Mouse (Mus musculus): ENCODE measurements around the gene Galc. TPM values are rescaled to one million over a fixed set of nuclear protein-coding genes. Genes with fewer than 3 reads are reported as not detected.

Galc gene
- polyA plus RNA-seq, 1 experiment from 2014 or later = 14.6 TPM

DNA sequence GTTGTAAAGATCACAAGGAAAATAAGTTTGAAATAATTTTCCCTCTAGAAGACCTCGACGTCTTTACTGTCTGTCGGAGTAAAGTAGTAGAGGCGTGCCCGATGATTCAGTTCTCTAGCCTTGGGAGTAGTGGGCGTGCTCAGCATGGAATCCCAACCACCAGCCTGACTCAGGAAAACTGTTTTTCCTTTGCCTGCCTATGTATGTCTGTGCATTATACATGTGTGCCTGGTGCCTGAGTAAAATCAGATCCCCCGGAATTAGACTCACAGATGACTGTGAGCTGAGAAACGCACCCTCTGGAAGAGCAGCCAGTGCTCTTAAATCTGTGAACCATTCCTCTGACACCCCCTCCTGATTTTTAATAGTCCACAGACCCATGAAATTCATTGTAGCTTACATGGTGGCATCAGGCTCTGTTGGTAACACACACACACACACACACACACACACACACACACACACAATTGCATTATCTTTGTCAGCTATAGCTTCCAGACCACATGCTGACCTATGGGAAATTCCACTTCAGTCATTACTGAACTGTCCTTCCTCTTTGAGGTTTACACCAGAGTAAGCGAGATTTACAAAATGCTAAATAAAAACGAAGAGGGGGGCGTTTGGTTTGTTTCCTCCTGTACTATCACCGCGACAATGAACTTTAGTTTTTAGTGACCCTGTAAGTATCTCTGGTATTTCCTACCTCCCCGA is 23.7 kb upstream of the Galc start:
- H3K9me3 ChIP-seq (ENCODE audit: low read length) = no peaks in the 10 kb centered on the region
- WGBS = 73% methylated on average over 14 of the region's 14 CpGs
- no peak for ATAC-seq (ENCODE audit: low FRiP score, low TSS enrichment)
- H3K9ac ChIP-seq (replicated peaks; ENCODE audit: low read length) = no peak overlapping the region
- no peaks in the 10 kb centered on the region for H3K4me1 ChIP-seq (ENCODE audit: insufficient read depth, low read length)
- H3K27ac ChIP-seq (ENCODE audit: low read length) = no peak overlapping the region
- no peaks in the 10 kb centered on the region for H3K27me3 ChIP-seq (ENCODE audit: insufficient read depth, low read length)
- H3K4me2 ChIP-seq (replicated peaks; ENCODE audit: low read depth, low read length) = no peak overlapping the region
- H3K4me3 ChIP-seq (ENCODE audit: low read length) = no peak overlapping the region
- no peaks in the 10 kb centered on the region for H3K36me3 ChIP-seq (ENCODE audit: insufficient read depth, low read length)

DNA sequence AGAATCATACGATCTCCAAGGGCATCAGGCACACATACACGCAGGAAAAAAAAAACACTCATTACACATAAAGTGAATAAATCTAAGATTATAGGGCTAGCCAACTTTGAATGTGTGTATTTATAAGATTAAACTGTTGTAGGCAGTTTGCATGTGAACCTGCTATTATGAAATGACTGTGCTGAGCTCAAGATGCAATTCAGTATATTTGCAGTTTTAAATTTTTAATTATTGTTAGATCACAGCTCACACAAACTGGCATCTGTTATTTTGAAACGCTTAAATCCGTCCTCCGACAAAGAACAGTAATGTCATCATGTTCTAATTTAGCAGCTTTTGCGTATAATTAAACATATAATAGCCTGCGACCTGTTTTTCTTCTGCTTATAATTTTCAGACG is 21.7 kb upstream of the Galc start:
- H3K9me3 ChIP-seq (ENCODE audit: low read length) = no peaks in the 10 kb centered on the region
- H3K27ac ChIP-seq (ENCODE audit: low read length) = no peak overlapping the region
- H3K27me3 ChIP-seq (ENCODE audit: insufficient read depth, low read length) = no peaks in the 10 kb centered on the region
- H3K4me2 ChIP-seq (replicated peaks; ENCODE audit: low read depth, low read length) = no peak overlapping the region
- ATAC-seq (ENCODE audit: low FRiP score, low TSS enrichment) = no peak
- H3K9ac ChIP-seq (replicated peaks; ENCODE audit: low read length) = no peak overlapping the region
- no peak overlapping the region for H3K4me3 ChIP-seq (ENCODE audit: low read length)
- WGBS = 79% methylated on average over 8 of the region's 8 CpGs
- no peaks in the 10 kb centered on the region for H3K4me1 ChIP-seq (ENCODE audit: insufficient read depth, low read length)
- no peaks in the 10 kb centered on the region for H3K36me3 ChIP-seq (ENCODE audit: insufficient read depth, low read length)

DNA sequence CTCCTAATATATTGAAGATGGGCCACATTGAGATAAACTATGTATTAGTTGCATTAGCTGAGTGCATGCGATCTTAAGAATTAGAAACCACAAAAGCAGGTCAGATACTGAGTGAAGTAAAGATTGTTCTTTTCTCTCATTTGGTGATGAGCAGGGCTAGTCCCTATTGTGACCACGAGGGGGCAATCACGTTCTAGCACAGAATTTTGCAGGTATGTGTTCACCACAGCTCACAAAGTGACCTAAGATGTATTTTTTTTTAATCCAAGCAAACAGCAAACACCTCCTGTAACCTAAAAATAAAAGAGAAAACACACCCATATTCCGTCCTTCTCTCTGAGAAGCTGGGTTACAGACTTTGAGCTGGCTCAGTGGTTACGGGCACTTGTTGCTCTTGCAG is 21.3 kb upstream of the Galc start:
- H3K4me2 ChIP-seq (replicated peaks; ENCODE audit: low read depth, low read length) = no peak overlapping the region
- no peak overlapping the region for H3K9ac ChIP-seq (replicated peaks; ENCODE audit: low read length)
- H3K27me3 ChIP-seq (ENCODE audit: insufficient read depth, low read length) = no peaks in the 10 kb centered on the region
- no peak overlapping the region for H3K4me3 ChIP-seq (ENCODE audit: low read length)
- H3K36me3 ChIP-seq (ENCODE audit: insufficient read depth, low read length) = no peaks in the 10 kb centered on the region
- 32% methylated on average over 5 of the region's 5 CpGs for WGBS
- ATAC-seq (ENCODE audit: low FRiP score, low TSS enrichment) = no peak
- no peak overlapping the region for H3K27ac ChIP-seq (ENCODE audit: low read length)
- H3K4me1 ChIP-seq (ENCODE audit: insufficient read depth, low read length) = no peaks in the 10 kb centered on the region
- H3K9me3 ChIP-seq (ENCODE audit: low read length) = no peaks in the 10 kb centered on the region

DNA sequence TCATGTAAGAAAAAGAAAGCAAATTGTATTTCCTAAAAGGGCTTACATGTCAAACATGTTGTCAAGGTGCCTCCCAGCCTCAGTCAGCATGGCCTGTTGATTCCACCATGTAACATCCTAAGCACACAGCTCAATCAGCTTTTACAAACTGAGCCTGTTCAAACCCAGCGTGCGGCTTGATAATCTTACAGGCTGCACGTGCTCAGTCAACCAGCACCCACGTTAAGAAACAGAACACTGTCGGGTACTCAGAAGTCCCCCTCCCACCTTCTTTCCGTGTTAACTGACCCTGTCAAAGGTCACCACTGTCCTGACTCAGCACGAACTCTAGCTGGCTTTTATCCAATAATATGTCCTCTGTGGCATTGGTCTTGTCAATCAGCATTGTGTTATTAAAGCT is 13.2 kb upstream of the Galc start:
- no peaks in the 10 kb centered on the region for H3K36me3 ChIP-seq (ENCODE audit: insufficient read depth, low read length)
- ATAC-seq (ENCODE audit: low FRiP score, low TSS enrichment) = no peak
- no peaks in the 10 kb centered on the region for H3K27me3 ChIP-seq (ENCODE audit: insufficient read depth, low read length)
- 0 out of 2 replicates have a peak, but pooled peaks cover 4% of the 10 kb centered on the region for H3K4me1 ChIP-seq (ENCODE audit: insufficient read depth, low read length)
- no peak overlapping the region for H3K27ac ChIP-seq (ENCODE audit: low read length)
- H3K4me2 ChIP-seq (replicated peaks; ENCODE audit: low read depth, low read length) = no peak overlapping the region
- H3K9me3 ChIP-seq (ENCODE audit: low read length) = no peaks in the 10 kb centered on the region
- H3K4me3 ChIP-seq (ENCODE audit: low read length) = no peak overlapping the region
- H3K9ac ChIP-seq (replicated peaks; ENCODE audit: low read length) = no peak overlapping the region
- 37% methylated on average over 7 of the region's 7 CpGs for WGBS

DNA sequence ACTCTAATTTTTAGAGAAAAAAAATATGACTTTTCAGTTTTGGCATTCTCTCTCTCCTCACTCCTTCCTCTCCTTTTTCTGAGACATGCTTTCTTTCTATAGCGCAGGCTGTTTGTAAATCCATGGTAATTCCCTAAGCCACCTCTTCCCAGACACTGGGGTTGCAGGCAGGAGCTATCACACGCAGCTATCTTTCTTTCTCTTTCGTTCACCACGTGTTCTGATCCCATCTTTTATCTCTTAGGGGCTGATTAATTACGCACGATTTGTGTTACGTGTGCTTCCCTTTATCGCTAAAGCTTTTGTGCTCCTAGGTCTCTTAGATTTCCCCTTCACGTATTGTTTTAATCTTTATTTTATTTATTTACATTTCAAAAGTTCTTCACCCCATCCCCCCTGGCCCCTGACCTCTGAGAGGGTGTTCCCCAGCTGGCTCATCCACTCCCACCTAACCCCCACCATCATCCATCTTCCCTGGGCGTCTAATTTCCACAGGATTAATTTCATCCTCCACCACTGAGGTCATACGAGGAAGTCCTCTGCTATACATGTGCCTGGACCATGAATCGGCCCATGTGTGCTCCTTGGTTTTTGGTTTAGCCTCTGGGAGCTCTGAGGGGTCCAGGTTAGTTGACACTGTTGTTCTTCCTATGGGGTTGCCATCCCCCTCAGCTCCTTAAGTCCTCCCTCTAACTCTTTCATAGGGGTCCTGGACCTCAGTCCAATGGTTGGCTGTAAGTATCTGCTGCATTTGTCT is 11.7 kb upstream of the Galc start:
- peak overlapping the region; percentile 26 for H3K4me2 ChIP-seq (replicated peaks; ENCODE audit: low read depth, low read length)

DNA sequence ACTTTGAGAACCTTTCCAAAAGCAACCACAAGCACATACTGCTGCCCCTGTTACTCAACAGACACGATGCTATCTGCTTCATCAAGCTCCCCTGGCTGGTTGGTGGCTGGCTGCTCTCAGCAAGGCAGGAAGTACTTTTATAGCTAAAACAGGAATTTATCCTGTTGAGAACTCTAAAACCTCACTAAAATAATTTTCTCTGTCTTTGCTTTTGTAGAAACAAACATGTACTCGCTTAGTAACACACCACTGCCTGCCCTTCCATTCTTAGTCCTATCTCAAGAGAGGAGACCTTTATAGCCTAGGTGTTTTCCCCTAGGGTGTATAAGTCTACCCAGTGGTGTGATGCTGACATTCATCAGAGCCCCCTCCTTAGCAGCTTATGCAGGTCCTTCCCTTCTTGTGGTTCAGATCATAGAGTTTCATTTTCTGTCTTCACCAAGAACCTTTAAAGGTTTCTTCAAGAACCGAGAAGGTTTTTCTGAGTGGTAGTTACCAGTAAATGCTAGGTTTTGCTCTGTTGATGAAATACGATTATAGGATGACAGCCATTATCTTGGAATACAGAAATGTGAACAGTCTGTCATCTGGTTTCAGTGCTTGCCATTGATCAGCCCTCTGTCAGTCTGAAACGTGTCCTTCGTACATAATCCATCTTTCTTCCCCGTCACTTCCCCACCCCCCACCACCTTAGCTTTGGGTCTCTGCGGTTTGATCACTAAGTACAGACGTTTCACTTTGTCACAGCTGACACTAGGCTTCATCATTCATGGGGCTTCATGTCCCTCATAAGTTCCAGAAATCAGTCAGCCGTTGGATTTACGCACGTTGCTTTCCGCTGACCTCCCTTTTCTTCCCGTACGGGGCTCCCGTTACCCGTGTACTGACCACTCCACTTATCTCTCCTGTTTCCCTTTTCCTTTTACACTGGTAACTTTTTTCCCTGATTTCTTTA is 10.8 kb upstream of the Galc start:
- H3K4me2 ChIP-seq (replicated peaks; ENCODE audit: low read depth, low read length) = peak overlapping the region; percentile 26
- no peak for ATAC-seq (ENCODE audit: low FRiP score, low TSS enrichment)
- H3K9me3 ChIP-seq (ENCODE audit: low read length) = no peaks in the 10 kb centered on the region
- 0 out of 2 replicates have a peak, but pooled peaks cover 4% of the 10 kb centered on the region for H3K4me1 ChIP-seq (ENCODE audit: insufficient read depth, low read length)
- no peaks in the 10 kb centered on the region for H3K27me3 ChIP-seq (ENCODE audit: insufficient read depth, low read length)
- peak overlapping the region; percentile 16; the same call in 1 of the 2 replicates for H3K4me3 ChIP-seq (ENCODE audit: low read length)
- no peaks in the 10 kb centered on the region for H3K36me3 ChIP-seq (ENCODE audit: insufficient read depth, low read length)
- H3K9ac ChIP-seq (replicated peaks; ENCODE audit: low read length) = no peak overlapping the region
- WGBS = 49% methylated on average over 17 of the region's 17 CpGs
- no peak overlapping the region for H3K27ac ChIP-seq (ENCODE audit: low read length)

More for the DNA sequence above, 11.7 kb upstream of the Galc start:
- no peak overlapping the region for H3K27ac ChIP-seq (ENCODE audit: low read length)
- WGBS = 41% methylated on average over 12 of the region's 12 CpGs
- no peaks in the 10 kb centered on the region for H3K9me3 ChIP-seq (ENCODE audit: low read length)
- H3K9ac ChIP-seq (replicated peaks; ENCODE audit: low read length) = no peak overlapping the region
- no peaks in the 10 kb centered on the region for H3K36me3 ChIP-seq (ENCODE audit: insufficient read depth, low read length)
- peak; percentile 51 for ATAC-seq (ENCODE audit: low FRiP score, low TSS enrichment)
- no peaks in the 10 kb centered on the region for H3K27me3 ChIP-seq (ENCODE audit: insufficient read depth, low read length)
- no peak overlapping the region for H3K4me3 ChIP-seq (ENCODE audit: low read length)
- H3K4me1 ChIP-seq (ENCODE audit: insufficient read depth, low read length) = 0 out of 2 replicates have a peak, but pooled peaks cover 4% of the 10 kb centered on the region

DNA sequence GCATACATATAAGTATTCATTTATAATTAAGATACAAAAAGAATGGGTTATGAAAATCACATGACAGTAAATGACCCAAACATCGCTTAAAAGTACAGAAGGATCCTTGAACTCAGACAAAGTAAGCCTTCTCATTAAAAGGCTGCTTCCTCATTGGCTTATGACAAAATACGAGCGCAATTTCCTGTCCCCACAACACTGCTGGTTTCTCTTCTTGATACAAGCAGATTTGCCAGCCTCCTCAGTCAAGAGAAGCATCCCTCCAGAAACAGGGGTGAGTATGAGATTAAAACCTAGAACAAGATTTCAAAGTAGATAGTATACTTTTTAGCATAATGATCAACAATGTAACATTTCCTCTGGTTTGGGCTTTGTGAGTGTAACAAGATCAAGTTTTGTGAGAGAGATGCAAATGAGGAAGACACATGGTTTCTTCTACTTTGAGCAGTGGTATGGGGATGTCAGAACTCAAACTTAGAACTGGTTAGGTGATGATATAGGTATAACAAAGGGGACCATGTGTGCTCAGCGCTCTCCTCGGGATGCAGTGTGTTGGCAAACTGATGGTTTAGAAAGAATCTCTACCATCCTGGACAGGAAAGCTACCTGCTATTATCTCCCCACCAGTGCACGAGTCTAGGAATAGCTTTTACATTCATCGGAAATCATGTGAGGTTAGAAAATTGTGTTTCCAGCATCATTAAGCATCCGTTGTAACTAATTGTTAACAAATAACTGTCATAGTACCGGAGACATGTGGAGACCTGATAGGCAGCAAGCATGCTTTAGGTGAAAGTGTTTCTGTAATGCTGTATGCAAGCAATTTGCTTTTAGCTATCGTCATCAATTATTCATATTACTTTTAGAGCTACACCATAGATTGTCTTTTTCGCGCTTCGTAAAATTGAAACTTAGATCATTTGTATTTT is 9.4 kb upstream of the Galc start, which contains the start of gene Gpr65:
Gene Gpr65 (plus strand): TSS at position 195 of the 929 bp plus-strand sequence.
- Histone ChIP-seq H3K27ac (ENCODE audit: low read length) (no peak within 1 kb of the TSS), H3K4me1 (ENCODE audit: insufficient read depth, low read length) (0 out of 2 replicates have a peak, but pooled peaks cover 4% of the 10 kb centered on the region), H3K9me3 (ENCODE audit: low read length) (no peaks in the 10 kb centered on the region), H3K4me2 (replicated peaks; ENCODE audit: low read depth, low read length) (no peak within 1 kb of the TSS), H3K9ac (replicated peaks; ENCODE audit: low read length) (no peak within 1 kb of the TSS), H3K36me3 (ENCODE audit: insufficient read depth, low read length) (no peaks in the 10 kb centered on the region), H3K27me3 (ENCODE audit: insufficient read depth, low read length) (no peaks in the 10 kb centered on the region), H3K4me3 (ENCODE audit: low read length) (no peak within 1 kb of the TSS)
- ATAC-seq (ENCODE audit: low FRiP score, low TSS enrichment) = no peak
- 92% methylated on average over 13 of the region's 13 CpGs for WGBS

DNA sequence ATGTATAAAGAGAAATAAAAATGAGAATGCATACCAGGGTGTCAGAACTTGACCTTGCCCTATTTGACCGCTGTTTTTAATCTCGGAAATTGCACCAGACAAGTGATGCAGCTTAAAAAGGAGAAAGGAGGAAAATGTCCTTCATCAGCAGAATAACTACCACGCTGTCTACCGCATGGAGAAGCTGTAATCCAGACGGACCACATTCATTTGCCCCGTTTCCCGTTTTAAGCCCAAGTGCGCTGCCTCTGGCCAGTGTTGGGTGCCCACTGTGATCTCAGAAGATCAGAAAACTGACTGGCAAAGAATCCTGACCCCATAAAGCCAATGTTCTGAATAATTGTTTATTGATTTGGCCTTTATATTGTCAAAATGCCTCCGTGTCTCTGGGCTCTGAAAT is 6.4 kb upstream of the Galc start:
- Histone ChIP-seq H3K36me3 (ENCODE audit: insufficient read depth, low read length) (no peaks in the 10 kb centered on the region), H3K9me3 (ENCODE audit: low read length) (no peaks in the 10 kb centered on the region), H3K27ac (ENCODE audit: low read length) (no peak overlapping the region), H3K9ac (replicated peaks; ENCODE audit: low read length) (no peak overlapping the region), H3K27me3 (ENCODE audit: insufficient read depth, low read length) (no peaks in the 10 kb centered on the region), H3K4me2 (replicated peaks; ENCODE audit: low read depth, low read length) (no peak overlapping the region), H3K4me1 (ENCODE audit: insufficient read depth, low read length) (0 out of 2 replicates have a peak, but pooled peaks cover 4% of the 10 kb centered on the region), H3K4me3 (ENCODE audit: low read length) (no peak overlapping the region)
- 85% methylated on average over 9 of the region's 9 CpGs for WGBS
- no peak for ATAC-seq (ENCODE audit: low FRiP score, low TSS enrichment)

DNA sequence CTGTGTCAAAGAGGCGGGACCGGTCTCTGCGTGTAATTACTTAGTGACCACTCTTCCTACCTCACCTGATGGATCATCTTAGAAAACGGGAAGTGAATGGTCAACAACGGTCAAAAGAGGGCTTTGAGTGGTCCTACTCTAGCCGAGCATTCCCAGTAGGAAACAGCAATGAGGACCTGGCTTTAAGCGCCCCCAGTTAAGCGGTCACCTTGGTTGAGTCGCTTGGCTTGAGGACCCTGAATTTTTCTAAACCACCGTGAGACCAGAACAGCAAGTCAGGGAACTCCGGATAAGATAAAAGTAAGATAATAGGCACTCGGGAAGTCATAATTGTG is 226 bp upstream of the Galc start:
- peak overlapping the region; percentile 75 for H3K4me2 ChIP-seq (replicated peaks; ENCODE audit: low read depth, low read length)
- no peaks in the 10 kb centered on the region for H3K27me3 ChIP-seq (ENCODE audit: insufficient read depth, low read length)
- H3K4me3 ChIP-seq (ENCODE audit: low read length) = peak overlapping the region; percentile 88
- WGBS = 5% methylated on average over 12 of the region's 12 CpGs
- H3K9ac ChIP-seq (replicated peaks; ENCODE audit: low read length) = peak overlapping the region; percentile 97
- H3K4me1 ChIP-seq (ENCODE audit: insufficient read depth, low read length) = 0 out of 2 replicates have a peak, but pooled peaks cover 5% of the 10 kb centered on the region
- no peak; the same call in 1 of the 2 replicates for ATAC-seq (ENCODE audit: low FRiP score, low TSS enrichment)
- H3K9me3 ChIP-seq (ENCODE audit: low read length) = no peaks in the 10 kb centered on the region
- H3K27ac ChIP-seq (ENCODE audit: low read length) = no peak overlapping the region
- H3K36me3 ChIP-seq (ENCODE audit: insufficient read depth, low read length) = 0 out of 2 replicates have a peak, but pooled peaks cover 3% of the 10 kb centered on the region
